Mouse (Mus musculus) embryo, embryonic 9.5 days (tissue): Measurements from ENCODE around the gene Scimp.

Source experiments
- DNase-seq: peaks from one replicate; pipeline ENCODE4 v3.0.0-alpha.2; 2017; ENCODE audit errors: extremely low spot score

The Scimp gene

DNA sequence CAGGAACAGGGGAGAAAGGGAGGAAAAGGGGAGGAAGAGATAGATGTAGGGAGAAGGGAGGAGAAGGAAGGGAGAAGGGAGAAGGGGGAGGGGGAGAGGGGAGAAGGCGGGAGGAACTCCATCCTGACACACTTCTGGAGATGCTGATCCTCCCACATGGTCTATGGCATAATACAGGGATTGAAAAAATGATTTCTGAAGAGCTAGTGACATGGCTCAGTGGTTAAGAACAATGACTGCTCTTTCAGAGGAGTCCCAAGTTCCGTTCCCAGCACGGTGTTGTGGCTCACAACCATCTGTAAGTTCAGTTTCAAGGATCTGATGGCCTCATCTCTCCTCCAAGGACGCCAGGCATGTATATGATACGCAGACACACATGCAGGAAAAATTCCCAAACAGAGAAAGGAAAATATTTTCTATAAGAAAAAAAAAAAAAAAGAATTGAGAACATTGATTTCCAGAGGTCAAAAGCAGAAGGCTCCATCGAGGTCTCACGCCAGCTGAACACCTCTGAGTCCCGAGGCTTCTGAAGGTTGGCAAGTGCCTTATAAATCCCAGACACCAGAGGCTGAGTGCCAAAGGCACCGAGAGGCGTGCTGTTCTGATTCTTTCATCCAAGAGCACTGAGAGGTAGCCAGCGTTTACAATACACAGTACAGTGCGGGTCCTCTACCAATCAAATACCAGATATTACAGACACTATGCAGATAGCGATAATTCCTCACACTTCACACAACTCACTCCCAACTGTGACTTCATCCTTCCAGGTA lies 730 bp downstream of the Scimp start:
- no peak for DNase-seq

DNA sequence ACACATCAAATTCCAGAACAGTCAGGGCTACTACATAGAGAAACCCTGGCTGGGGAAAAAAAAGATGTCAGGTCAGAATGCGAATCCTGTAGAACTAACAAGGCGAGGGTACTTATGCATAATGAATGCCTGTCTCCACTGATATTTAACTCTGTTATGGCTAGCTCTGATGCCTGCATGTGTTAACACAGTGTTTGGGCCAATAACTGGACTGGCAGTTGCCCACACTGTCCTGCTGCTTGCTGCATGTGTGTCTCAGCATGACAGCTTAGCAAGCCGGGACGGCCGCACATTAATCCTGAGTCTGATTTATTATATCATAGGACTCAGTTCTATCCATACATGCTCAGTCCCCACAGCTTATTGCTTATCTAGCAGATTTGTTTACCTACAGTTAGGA lies 1.3 kb downstream of the Scimp start:
- no peak for DNase-seq

GRCm38 (mm10) chr11:70809011-70809410 lies 3.4 kb downstream of the Scimp start:
- no peak for DNase-seq

DNA sequence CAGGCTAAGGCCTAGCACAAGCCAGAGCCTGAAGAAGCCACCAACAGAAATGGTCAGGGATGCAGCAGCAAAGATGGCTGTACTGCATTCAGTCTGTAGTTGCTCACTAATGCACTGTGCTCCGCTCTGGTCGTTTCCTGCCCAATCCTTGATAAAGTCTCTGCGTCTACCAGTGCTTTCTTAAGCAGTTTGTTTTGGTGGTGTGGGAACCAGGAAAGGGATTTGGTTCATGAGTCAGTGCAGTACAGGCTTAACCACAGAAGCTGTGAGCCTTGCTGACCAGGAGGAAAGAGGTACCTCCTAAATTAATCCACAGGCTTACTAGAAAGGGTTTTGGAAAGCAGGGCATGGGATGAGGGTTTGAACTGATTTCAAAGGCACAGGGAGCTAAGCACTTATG lies 4.3 kb downstream of the Scimp start:
- DNase-seq: no peak

DNA sequence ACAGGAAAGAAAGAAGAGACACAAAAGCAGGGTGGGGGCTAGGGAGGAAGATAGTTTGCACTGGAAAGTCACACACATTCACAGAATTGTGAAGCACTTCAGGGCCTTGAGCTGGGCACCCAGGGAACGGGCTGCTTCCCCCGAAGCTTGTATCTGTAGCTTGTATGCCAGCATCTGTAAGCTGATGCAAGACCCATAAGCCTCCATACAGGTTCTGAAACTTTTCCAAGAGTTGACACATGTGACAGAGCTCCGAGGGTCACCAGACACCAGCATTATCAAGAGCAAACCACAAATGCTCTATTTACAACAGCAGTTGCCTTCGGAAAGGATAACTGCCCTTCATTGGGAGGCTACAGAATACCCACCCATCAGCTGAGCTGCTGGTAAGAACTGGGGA lies 4.8 kb downstream of the Scimp start:
- DNase-seq: no peak

DNA sequence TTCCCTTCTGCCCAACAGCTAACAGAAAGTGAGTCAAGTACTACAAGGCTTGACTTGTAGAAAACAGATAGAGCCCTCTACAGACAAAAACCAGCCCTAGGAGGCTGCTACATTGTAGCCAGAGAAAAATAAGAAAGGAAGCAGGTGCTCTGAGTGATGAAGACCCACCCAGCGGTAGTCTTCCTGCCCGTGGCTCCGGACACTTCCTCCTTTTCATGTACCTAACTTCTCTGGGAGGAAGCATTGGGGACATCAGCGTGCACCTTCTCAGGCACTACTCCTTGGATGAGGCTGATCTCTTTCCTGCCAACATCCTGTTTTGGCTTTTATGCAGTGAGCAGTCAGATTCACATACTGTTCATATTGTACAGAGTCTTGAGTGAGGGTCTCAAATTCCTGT lies 5.7 kb downstream of the Scimp start:
- DNase-seq: no peak

DNA sequence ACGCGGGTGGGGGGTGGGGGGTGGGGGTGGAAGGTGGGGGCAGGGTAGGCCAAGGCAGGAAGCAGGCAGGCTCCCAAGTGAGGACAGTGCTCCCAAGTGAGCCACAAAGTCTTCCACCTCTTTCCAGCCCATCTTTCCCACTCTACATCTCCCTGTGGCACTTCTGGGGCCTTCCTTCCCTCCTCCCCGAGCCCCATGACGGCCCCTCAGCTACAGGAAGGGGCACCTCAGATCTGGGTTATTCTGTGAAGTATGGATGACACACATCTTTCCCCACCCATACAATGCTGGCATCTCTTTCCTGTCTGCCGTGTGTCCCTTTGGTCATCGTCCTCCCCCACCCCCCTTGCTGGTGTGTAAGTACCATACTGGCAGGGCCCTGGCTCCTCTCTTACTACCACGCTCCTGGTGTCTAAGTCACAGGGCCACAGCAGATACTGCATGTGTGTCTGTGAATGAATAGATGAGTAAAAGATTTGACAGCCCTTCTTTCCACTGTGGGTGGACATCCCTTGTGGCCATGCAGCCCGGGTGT lies 6.7 kb downstream of the Scimp start:
- no peak for DNase-seq

- DNase-seq: no peak
These were observed 8.0 kb downstream of the Scimp start for GRCm38 (mm10) chr11:70804395-70804794.

DNA sequence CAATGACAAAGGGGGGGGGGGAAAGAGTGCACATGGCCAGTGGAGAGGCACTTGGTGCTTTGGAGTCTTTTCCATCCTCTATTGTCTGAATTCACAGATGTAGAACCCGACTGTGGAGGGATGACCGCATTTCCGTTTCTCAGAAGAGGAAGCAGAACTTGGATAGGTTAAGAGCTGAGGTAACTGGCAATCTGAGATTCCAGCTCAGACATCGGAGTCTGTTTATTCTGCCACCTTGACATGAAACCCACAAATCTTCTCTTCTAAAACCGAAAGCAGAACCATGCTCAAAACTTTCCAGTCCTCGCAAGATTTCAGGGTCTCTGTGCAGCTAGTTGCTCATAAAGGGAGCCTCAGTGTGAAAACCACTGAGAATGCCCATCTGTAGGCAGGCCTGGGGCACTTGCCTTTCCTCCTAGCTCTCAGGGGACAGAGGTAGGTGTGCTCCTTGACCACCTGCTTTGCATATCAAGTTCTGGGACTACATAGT lies 8.6 kb downstream of the Scimp start:
- no peak for DNase-seq

- no peak for DNase-seq
These were observed 9.5 kb downstream of the Scimp start for GRCm38 (mm10) chr11:70802865-70803261.

DNA sequence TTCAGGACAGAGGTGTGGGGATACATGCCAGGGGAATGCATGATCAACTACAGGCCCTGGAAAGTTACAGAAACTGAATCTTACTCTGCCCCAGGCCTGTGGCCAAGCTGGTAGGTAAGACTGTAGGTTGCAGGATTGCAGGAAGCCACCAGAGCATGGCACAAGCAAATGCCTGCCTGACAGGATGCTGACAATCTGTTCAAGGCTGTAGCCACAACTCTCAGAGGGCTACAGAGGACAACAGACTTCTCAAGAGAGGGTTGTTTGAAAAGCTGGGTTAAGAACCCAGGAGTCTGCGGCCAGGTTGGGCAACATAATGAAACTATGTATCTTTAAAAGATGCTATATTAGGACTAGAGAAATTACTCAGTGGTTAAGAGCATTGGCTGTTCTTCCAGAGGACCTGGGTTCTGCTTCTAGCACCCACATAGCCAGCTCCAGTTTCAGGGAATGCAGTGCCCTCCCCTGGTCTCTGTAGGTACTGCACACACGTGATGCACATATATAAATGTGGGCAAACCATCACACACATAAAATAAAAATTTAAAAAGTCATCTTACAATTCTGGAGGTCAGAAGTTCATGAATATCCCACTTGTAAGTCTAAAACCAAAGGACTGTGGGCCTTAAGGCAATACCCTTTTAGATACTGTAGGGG lies 10.1 kb downstream of the Scimp start:
- no peak for DNase-seq

DNA sequence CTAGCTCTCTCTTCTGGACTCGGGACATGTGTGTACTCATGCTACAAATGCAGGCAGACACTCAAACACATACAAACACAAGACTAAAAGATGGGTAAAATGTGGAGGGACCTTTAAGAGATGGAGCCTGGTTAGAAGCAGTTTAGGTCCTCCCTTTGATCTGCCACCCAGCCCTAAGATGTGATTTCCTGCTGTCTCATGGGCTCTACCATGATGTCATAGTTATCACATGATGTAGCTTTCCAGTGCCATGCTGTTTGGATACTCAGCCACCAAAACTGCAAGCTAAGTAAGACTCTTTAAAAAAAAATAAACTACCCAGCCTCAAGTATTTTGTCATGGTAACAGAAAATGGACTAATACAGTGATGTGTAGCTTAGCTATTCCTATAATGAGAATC lies 20.0 kb downstream of the Scimp start:
- DNase-seq: no peak

DNA sequence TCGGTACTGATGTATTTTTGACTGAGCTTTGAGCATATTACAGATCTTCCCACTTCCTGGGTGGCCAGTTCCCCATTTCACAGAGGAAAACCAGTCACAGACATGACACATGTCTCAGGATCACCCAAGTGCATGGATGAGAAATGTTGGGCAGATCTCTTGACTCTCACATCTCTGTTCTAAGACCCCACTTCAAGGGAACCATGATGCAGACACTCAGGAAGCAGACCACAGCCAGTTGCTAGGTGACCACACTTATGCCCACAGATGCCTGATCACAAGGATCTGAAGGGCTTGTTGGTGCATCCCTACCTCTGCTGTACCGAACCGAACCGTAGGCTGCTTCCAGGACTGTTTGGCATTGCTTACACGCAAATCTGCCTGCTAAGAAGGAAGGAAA lies 20.7 kb downstream of the Scimp start:
- DNase-seq: no peak

- DNase-seq: no peak
These were observed 21.4 kb downstream of the Scimp start for GRCm38 (mm10) chr11:70790874-70791551.

- DNase-seq: no peak
These were observed 22.0 kb downstream of the Scimp start for GRCm38 (mm10) chr11:70790426-70790825.

DNA sequence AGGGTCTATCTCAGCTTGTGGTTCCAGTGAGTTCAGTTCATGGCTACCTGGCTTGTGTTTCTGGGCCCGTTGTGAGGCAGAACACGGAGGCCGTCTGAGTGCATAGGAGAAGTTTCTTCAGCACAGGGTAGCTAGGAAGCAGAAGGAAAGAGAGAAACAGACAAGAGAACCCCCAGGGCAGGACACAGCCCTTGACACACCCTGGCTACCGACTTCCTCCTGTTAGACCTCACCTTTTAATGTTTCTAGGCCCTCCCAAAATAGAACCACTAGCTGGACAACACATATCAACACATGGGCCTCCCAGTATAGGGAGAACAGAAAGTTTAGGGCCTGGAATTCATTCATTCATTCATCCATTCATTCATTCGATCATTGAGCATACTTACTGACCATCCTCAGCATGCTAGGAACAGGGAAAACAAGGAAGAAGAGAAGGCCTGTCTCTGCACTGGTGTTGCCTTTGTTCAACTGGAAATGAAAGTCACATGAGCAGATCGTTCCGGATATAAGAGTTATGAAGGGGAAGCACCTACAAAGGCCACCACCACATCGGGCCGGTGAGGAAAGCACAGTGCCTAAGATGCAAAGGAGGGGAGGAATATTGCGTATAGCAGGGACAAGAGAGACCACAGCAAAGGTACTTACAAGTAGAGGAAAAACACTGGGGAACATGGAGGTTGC lies 23.3 kb downstream of the Scimp start:
- no peak for DNase-seq

DNA sequence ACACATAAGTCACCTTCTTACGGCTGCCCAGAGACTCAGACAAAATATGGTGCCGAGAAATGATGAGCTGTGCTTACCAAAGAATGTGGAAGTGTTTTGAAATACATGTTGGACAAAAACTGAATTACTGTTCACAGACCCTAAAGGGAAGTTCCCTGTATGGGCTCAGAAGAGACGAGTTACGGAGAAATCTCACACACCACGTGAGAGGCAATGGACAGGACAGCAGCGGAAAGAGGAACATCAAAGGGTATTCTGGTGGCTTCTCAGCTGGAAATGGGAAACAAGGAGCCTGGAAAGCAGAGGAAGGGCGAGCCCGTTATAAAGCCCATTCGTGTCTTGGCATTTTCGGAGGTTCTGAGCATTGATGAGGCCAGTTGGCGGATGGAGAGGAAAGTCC lies 25.3 kb downstream of the Scimp start:
- no peak for DNase-seq

DNA sequence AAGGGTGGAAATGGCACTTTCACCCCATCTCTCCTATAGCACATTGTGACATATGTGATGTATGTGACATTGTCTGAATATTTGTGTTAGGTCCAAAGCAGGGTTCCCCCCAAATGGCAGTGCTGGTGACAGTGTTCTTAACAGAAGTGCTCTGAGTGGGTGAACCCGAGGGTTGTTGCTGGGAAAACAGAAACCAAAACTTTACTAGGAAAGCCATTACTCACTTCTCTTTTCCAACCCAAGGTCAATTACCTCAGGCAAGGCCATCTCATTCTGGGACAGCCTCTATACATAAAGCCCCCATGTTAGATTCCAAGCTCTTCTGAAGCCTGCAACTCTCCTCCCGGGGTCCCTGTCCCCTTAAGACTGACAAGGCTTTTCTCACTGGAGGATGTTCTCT lies 26.5 kb downstream of the Scimp start:
- DNase-seq: no peak

DNA sequence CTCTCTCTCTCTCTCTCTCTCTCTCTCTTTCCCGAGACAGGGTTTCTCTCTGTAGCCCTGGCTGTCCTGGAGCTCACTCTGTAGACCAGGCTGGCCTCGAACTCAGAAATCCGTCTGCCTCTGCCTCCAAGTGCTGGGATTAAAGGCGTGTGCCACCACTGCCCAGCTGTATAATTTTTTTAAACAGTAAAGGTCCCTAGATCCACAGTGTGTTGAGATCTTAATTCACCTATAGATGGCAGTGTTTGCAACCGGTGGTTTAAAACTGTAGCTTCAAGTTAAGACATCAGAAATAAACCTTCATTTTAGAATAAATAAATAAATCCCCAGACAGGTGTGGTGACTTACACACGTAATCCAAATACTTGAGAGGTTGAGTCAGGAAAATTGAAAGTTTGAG lies 34.3 kb downstream of the Scimp start:
- DNase-seq: peak; percentile 15

GRCm38 (mm10) chr11:70777634-70778033 lies 34.8 kb downstream of the Scimp start:
- DNase-seq: no peak

- peak; percentile 72 for DNase-seq
These were observed 35.4 kb downstream of the Scimp start for GRCm38 (mm10) chr11:70776830-70777571.
